Mouse (Mus musculus) small intestine, adult 2 months (tissue): ENCODE measurements at regions not wholly inside any gene's neighbourhood (a gene's known extent, or its start where the extent isn't known, plus 50 kb on each side); places are given as distances from the start of the nearest gene placed in this dataset.

ENCODE experiments used
- CTCF ChIP-seq: fragments of 200-500 bp; IDR thresholded peaks from 2 replicates; pipeline ENCODE4 v1.5.1; 2012; ENCODE audit warnings: low read depth, mild to moderate bottlenecking, control low read depth, inconsistent platforms, low read length, moderate library complexity, mixed read lengths; ENCODE audit not compliant: insufficient replicate concordance, insufficient read length; ENCODE audit errors: extremely low read depth
- POLR2A ChIP-seq: fragments of 200-500 bp; IDR thresholded peaks from 2 replicates; pipeline ENCODE4 v1.6.1; 2012; ENCODE audit warnings: low read depth, mild to moderate bottlenecking, control low read depth, inconsistent platforms, low read length, moderate library complexity

DNA sequence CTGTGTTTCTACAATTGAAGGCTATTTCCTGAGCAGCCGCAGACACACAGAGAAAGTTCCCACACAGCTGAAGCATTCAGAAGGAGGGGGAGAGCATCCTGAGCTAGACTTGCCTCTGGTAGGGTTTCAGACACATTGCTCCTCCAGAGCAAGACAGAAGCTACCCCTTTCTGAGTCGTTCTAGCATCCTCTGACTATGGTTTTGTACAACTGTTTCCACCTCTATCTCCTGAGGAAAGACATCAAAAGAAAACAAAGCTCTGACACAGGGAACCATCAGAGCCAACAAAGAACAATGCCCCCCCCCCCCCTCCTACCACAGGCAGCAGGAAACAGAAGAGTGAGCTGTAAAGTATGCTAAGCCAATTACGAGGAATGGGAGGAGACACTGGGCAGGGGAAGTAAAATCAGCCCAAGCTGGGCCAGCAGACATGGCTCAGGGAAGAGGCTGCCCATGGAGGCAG is 132.3 kb upstream of the Atp2b1 start:
- TF ChIP-seq CTCF (no peak), POLR2A (no peak)
